Mouse (Mus musculus) neural tube, embryonic 12.5 days (tissue): ENCODE measurements at regions not wholly inside any gene's neighbourhood (a gene's known extent, or its start where the extent isn't known, plus 50 kb on each side); places are given as distances from the start of the nearest gene placed in this dataset.

Experiments
- ATAC-seq: fragments of 200-750 bp; cut with Nextera tagmentation; 2 replicates; pipeline ENCODE4 v1.8.0; 2017; ENCODE audit warnings: low read depth, mild to moderate bottlenecking, moderate TSS enrichment, moderate library complexity; ENCODE audit not compliant: low FRiP score
- H3K27ac ChIP-seq: fragments of 300-500 bp; sonication (generic); 2 replicates; pipeline ENCODE4 v1.5.1; 2016
- H3K27me3 ChIP-seq: fragments of 300-500 bp; sonication (generic); replicated peaks from 2 replicates; pipeline ENCODE4 v1.6.1; 2016; ENCODE audit warnings: mild to moderate bottlenecking
- H3K36me3 ChIP-seq: fragments of 300-500 bp; sonication (generic); 2 replicates; pipeline ENCODE4 v1.6.1; 2016; ENCODE audit warnings: mild to moderate bottlenecking
- H3K4me1 ChIP-seq: fragments of 300-500 bp; sonication (generic); 2 replicates; pipeline ENCODE4 v1.6.1; 2016
- H3K4me2 ChIP-seq: fragments of 300-500 bp; sonication (generic); replicated peaks from 2 replicates; pipeline ENCODE4 v1.6.1; 2016; ENCODE audit warnings: mild to moderate bottlenecking
- H3K4me3 ChIP-seq: fragments of 300-500 bp; sonication (generic); 2 replicates; pipeline ENCODE4 v1.5.1; 2016
- H3K9ac ChIP-seq: fragments of 300-500 bp; sonication (generic); 2 replicates; pipeline ENCODE4 v1.6.1; 2016; ENCODE audit warnings: mild to moderate bottlenecking
- H3K9me3 ChIP-seq: fragments of 300-500 bp; sonication (generic); 2 replicates; pipeline ENCODE4 v1.6.1; 2016; ENCODE audit warnings: mild to moderate bottlenecking
- WGBS: fragments of 180-500 bp; shearing (Covaris S2); methylation state at CpG from one replicate; pipeline ENCODE4 v1.1.7; 2016; 5-methylcytosine and 5-hydroxymethylcytosine counted together

DNA sequence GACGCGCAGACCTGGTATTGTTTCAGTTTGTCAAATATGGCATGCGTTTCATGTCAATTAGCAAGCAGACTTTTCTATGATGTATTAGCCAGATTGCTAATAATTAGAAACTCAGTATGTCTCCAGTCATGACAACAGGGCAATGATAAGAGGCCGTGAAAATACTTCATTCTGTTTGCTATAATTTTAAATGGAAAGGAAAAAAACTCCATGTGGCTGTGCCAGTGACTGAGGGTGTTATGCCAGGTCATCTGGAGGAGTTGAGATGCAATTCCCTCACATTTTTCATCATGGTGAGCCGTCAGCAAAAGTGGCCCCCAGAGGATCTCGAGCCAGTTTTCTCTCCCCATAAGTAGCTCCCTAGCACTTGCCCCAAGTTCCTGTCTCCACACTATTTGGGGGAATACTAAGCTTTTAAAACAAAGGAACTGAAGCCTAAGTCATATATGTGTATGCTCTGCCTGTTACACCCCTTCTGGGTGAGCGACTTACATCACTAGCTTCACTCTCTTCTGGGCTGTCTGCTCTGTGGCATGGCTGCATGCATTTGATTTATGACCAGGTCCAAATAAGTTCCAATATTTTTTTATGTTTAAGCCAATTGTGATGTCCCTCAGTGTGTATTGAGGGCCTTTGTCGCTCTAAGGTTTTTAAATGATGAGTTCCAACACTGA lies 681.4 kb downstream of the Utrn start:
- H3K27me3 ChIP-seq = no peaks in the 10 kb centered on the region
- H3K4me1 ChIP-seq = peaks cover 3% of the 10 kb centered on the region; the same call in 1 of the 2 replicates
- no peak overlapping the region for H3K9ac ChIP-seq
- WGBS = 81% methylated on average over 8 of the region's 8 CpGs
- no peaks in the 10 kb centered on the region for H3K36me3 ChIP-seq
- 0 out of 2 replicates have a peak, but pooled peaks have one; percentile 38 for ATAC-seq
- H3K9me3 ChIP-seq = no peaks in the 10 kb centered on the region
- no peak overlapping the region for H3K4me2 ChIP-seq
- H3K27ac ChIP-seq = no peak overlapping the region
- no peak overlapping the region for H3K4me3 ChIP-seq

DNA sequence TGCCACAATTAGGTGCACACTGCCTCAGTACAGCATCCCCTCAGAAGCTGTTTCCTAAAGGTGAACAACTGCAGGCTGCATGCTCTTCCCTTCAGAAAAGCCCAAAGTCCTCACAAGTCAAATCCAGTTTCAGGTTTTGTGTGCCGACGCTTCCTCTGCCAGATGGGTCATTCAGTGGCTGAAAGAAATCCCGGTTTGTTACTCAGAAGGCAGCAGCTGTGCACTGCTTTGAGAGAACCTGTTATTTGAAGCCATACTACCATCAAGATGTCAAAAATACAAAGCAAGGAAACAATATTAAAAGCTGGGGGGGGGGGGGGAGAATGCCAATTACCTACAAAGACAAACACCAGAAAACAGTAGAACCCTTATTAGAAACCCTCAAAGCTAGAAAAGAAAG lies 678.7 kb downstream of the Utrn start:
- WGBS = 41% methylated on average over 3 of the region's 3 CpGs

DNA sequence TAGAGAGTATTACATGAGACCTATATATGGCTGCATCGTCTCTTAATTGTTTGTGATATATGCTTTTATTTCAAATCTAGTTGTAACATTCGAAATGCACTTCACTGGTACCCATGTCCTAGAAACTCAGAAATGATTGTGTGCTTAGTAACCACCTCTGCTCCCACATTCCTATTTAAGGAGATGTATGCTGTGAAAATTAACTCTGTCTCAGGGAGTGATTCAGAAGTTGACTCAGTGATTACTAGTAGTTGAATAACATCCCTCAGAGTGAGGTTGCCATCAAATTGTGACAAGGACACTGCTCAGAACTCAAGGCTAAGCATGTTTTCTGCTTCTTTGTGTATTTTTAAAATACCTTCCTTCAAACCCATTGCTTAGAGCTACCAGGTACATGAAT lies 661.9 kb downstream of the Utrn start:
- no peak overlapping the region for H3K27ac ChIP-seq
- WGBS = 82% methylated on average over 2 of the region's 2 CpGs
- H3K4me2 ChIP-seq = no peak overlapping the region
- ATAC-seq = no peak
- H3K36me3 ChIP-seq = no peaks in the 10 kb centered on the region
- no peak overlapping the region for H3K9ac ChIP-seq
- H3K4me1 ChIP-seq = no peaks in the 10 kb centered on the region
- no peaks in the 10 kb centered on the region for H3K9me3 ChIP-seq
- no peak overlapping the region for H3K4me3 ChIP-seq
- H3K27me3 ChIP-seq = no peaks in the 10 kb centered on the region

More for the DNA sequence above, 678.7 kb downstream of the Utrn start:
- no peak for ATAC-seq
- no peaks in the 10 kb centered on the region for H3K27me3 ChIP-seq
- peaks cover 3% of the 10 kb centered on the region; the same call in 1 of the 2 replicates for H3K4me1 ChIP-seq
- no peak overlapping the region for H3K4me2 ChIP-seq
- no peaks in the 10 kb centered on the region for H3K36me3 ChIP-seq
- H3K9me3 ChIP-seq = no peaks in the 10 kb centered on the region
- no peak overlapping the region for H3K4me3 ChIP-seq
- H3K9ac ChIP-seq = no peak overlapping the region
- no peak overlapping the region for H3K27ac ChIP-seq

DNA sequence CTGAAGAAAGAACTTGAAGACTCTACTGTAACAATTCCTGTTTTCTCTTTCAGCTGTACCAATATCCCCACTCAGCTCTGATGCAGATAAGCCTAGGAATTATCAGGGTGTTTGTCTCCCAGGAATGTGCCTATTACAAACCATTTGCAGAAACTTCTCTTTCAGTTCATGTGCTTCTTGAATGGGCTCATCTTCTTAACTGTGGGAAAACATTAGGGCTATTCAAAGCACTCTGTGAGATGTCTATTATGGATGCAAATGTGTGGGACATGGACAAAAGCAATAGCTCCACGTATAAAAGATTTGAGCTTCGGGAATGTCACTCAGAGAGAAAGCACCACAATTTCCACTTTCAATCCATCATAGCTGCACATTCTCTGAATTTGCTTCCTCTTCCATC lies 659.0 kb downstream of the Utrn start:
- Histone ChIP-seq H3K4me1 (no peaks in the 10 kb centered on the region), H3K9ac (no peak overlapping the region), H3K4me2 (no peak overlapping the region), H3K4me3 (no peak overlapping the region), H3K36me3 (no peaks in the 10 kb centered on the region), H3K27ac (no peak overlapping the region), H3K27me3 (no peaks in the 10 kb centered on the region), H3K9me3 (no peaks in the 10 kb centered on the region)
- 51% methylated on average over 2 of the region's 2 CpGs for WGBS
- no peak for ATAC-seq

DNA sequence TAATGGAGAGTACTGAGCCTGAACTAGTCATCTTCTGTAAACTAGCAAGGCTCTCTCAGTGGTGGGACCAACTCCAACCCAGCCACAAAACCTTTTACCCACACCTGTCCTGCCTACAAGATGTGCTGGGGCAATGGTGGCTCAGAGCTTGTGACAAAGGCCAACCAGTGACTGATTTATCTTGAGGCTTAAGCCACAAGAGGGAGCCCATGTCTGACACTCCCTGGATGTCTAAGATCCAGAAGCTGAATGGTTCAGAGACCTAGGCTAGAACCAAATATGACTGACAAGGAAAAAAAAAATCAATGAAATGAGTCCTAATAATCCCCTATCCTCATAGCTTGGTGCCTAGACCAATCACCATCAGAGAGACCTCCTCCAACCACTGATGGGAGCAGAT lies 650.3 kb downstream of the Utrn start:
- no peaks in the 10 kb centered on the region for H3K4me1 ChIP-seq
- H3K27me3 ChIP-seq = no peaks in the 10 kb centered on the region
- H3K4me3 ChIP-seq = no peak overlapping the region
- no peak overlapping the region for H3K9ac ChIP-seq
- no peak overlapping the region for H3K4me2 ChIP-seq
- ATAC-seq = no peak
- no peak overlapping the region for H3K27ac ChIP-seq
- no peaks in the 10 kb centered on the region for H3K36me3 ChIP-seq
- no peaks in the 10 kb centered on the region for H3K9me3 ChIP-seq

DNA sequence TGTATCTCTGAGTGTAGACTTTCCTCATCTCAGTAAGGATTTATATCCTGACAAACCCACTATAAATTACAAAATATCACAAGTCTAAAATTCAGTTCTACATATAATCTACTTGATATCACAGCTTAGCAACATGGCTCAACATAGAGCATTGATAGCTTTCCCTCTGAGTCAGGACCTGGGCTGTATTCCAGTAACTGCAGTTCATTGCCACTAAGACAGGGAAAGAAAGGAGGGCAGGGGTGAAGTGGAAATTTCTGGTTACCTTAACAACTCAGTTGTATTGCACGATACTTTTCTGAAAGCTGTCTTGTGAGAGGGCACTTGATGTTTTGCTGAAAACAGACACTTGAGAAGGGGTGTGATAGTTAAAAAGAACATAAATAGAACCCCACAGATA lies 635.0 kb downstream of the Utrn start:
- WGBS = 90% methylated on average over 1 of the region's 1 CpGs
- Histone ChIP-seq H3K27ac (no peak overlapping the region), H3K36me3 (no peaks in the 10 kb centered on the region), H3K4me2 (no peak overlapping the region), H3K9me3 (no peaks in the 10 kb centered on the region), H3K27me3 (no peaks in the 10 kb centered on the region), H3K4me1 (no peaks in the 10 kb centered on the region), H3K4me3 (no peak overlapping the region), H3K9ac (no peak overlapping the region)
- no peak for ATAC-seq

DNA sequence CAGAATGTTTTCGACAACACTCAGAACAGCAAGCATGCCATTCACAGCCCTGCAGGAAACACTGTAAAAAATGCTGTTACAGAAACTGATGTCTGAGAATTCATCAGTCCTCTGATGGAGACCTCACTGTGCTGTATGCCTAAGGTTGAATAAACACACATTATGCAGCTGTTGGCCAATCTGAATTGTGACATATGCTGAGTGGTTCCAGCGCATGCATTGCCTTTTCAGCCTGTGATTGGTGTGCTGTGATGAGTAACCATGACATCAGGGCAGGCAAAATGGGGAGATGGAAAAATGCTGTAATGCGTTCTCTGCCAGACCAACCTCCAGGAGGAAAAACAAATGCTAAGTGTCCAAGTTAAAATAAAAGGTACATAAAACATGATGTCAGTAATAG lies 620.3 kb downstream of the Utrn start:
- Histone ChIP-seq H3K36me3 (no peaks in the 10 kb centered on the region), H3K9ac (no peak overlapping the region), H3K27me3 (no peaks in the 10 kb centered on the region), H3K27ac (no peak overlapping the region), H3K4me2 (no peak overlapping the region), H3K9me3 (no peaks in the 10 kb centered on the region), H3K4me3 (no peak overlapping the region), H3K4me1 (no peaks in the 10 kb centered on the region)
- WGBS = 66% methylated on average over 3 of the region's 3 CpGs
- ATAC-seq = peak; percentile 61; the same call in 1 of the 2 replicates

DNA sequence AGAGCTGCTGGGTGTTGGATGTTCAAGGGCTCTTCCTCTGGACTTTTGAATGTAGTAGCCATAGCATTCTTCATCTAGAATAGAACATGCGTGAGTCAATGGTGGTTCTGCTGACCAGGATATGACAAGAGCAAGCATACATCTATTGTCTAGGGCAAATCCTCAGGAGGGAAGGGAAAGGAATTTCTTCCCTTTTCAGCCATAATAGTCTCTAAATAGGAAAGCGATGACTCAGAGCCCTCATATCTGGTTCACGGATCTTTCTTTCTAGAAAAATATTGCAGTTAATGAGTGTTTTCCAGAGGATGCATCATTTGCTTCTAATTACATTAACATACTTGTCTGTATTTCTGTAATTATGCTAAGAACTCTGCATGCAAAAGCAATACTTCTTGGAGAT lies 615.9 kb downstream of the Utrn start:
- ATAC-seq = no peak
- no peak overlapping the region for H3K27ac ChIP-seq
- WGBS = 90% methylated on average over 3 of the region's 3 CpGs
- H3K27me3 ChIP-seq = no peaks in the 10 kb centered on the region
- H3K36me3 ChIP-seq = no peaks in the 10 kb centered on the region
- no peak overlapping the region for H3K4me3 ChIP-seq
- no peaks in the 10 kb centered on the region for H3K4me1 ChIP-seq
- no peak overlapping the region for H3K4me2 ChIP-seq
- no peak overlapping the region for H3K9ac ChIP-seq
- no peaks in the 10 kb centered on the region for H3K9me3 ChIP-seq

DNA sequence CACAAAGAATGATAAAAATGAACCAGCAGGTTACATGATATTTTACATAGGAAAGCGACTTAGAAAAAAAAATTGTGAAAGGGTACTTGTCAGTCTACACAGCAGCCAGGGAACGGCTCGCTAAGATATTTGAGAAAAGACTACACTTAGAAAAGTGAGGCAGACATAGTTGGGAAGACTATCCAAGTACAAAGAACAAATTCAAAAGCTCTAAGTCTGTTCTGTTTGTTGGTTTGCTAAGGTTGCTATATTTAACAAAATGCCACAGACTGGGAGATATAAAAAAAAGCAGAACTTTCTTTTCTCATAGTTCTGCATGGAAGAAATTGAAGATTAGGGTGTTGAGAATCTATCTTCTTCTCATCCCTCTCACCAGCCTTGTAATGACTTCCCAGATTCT lies 583.5 kb downstream of the Utrn start:
- no peak overlapping the region for H3K4me2 ChIP-seq
- H3K9ac ChIP-seq = no peak overlapping the region
- 92% methylated on average over 3 of the region's 3 CpGs for WGBS
- no peaks in the 10 kb centered on the region for H3K27me3 ChIP-seq
- no peaks in the 10 kb centered on the region for H3K4me1 ChIP-seq
- H3K27ac ChIP-seq = no peak overlapping the region
- H3K9me3 ChIP-seq = no peaks in the 10 kb centered on the region
- no peaks in the 10 kb centered on the region for H3K36me3 ChIP-seq
- no peak for ATAC-seq
- H3K4me3 ChIP-seq = no peak overlapping the region

DNA sequence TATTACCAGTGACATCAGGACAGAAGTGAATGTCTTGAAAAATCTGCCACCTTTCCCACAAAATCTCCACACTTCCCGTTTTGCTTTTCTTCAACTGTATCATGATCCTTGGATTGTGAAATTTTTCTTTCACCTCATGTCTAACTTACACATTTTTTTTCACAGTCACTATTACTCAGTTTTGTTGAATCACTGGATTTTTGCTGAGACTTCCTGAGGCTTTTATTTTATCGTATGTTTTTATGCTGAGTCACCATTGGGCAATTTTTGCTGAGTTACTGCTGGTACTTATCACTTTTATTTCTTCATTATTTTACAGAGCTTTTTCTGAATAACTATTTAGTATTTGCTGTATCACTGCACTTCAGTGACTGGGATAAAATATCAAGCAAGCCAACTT lies 570.3 kb downstream of the Utrn start:
- WGBS = 85% methylated on average over 2 of the region's 2 CpGs
- Histone ChIP-seq H3K4me2 (no peak overlapping the region), H3K4me1 (no peaks in the 10 kb centered on the region), H3K36me3 (no peaks in the 10 kb centered on the region), H3K4me3 (no peak overlapping the region), H3K9ac (no peak overlapping the region), H3K9me3 (no peaks in the 10 kb centered on the region), H3K27ac (no peak overlapping the region), H3K27me3 (no peaks in the 10 kb centered on the region)
- ATAC-seq = no peak

DNA sequence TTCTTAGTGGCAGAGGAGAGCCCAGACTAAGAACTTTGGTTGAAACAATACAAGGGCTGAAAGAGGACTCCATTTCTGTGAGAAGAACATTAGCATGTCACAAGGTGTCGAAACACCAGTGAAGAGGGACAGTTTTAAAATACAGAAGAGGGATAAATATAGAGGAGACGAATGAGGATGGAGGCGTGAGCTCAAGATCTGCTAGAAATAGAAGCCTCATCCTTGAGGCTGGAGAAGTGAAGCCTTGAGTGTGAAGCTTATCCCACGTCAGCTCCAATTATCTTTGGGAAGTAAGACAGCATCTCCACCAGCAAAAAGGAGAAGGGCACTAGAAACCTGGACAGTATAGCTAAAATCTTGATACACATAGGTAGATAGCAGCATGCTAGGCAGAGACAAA lies 566.8 kb downstream of the Utrn start:
- Histone ChIP-seq H3K4me1 (no peaks in the 10 kb centered on the region), H3K4me3 (no peak overlapping the region), H3K27me3 (no peaks in the 10 kb centered on the region), H3K27ac (no peak overlapping the region), H3K9ac (no peak overlapping the region), H3K9me3 (no peaks in the 10 kb centered on the region), H3K4me2 (no peak overlapping the region), H3K36me3 (no peaks in the 10 kb centered on the region)
- 89% methylated on average over 4 of the region's 4 CpGs for WGBS
- ATAC-seq = no peak

DNA sequence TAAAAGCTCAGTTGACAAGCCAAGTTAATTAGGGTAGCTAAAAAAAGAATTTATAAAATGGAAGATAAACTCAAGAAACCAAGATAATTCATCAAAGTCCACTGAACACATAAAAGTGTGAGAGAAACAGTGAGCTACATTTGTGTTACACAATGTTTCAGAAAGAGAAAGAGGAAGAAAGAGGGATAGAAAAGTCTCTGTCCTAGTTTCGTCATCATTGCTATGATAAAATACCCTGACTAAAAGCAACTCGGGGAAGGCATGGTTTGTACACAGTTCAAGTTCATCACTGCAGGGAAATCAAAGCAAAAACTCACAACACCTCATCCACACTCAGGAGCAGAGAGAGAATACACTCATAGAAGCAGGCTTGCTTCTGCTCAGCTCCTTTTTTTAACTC lies 548.9 kb downstream of the Utrn start:
- Histone ChIP-seq H3K36me3 (no peaks in the 10 kb centered on the region), H3K27ac (no peak overlapping the region), H3K27me3 (no peaks in the 10 kb centered on the region), H3K4me1 (no peaks in the 10 kb centered on the region), H3K4me2 (no peak overlapping the region), H3K9ac (no peak overlapping the region), H3K4me3 (no peak overlapping the region), H3K9me3 (no peaks in the 10 kb centered on the region)
- WGBS = 88% methylated on average over 2 of the region's 2 CpGs
- ATAC-seq = no peak
